Mouse (Mus musculus) mammary gland, adult 2 months (tissue): ENCODE measurements around the gene Napepld. TPM values are rescaled to one million over a fixed set of nuclear protein-coding genes. Genes with fewer than 3 reads are reported as not detected.

Source experiments
- polyA plus RNA-seq: library from polyadenylated mRNA; depleted of rRNA; stranded (reverse); fragments of >200 nt; gene quantifications from 2 replicates; pipeline ENCODE4 v1.2.3, GENCODE M21; 2012; ENCODE audit warnings: low replicate concordance; rRNA removed

Napepld gene
- polyA plus RNA-seq, result 4.8 and 5.1 TPM in 2 replicates

GRCm38 (mm10) chr5:21701351-21702008 is at the start of gene Napepld:
Gene Napepld, minus strand, starts transcription at chr5:21701396.

GRCm38 (mm10) chr5:21736956-21737585 is 35.9 kb upstream of the Napepld start, which contains the start of gene Pmpcb:
Gene Pmpcb, plus strand, starts transcription at chr5:21737141.

GRCm38 (mm10) chr5:21645439-21646132 is 55.6 kb downstream of the Napepld start, which contains the start of the genes Fbxl13 and Armc10:
Gene Fbxl13, minus strand, starts transcription at chr5:21645634.
Gene Armc10, plus strand, starts transcription at chr5:21645813.

Other genes with a start within 250 kb of the Napepld start
- 13.2 and 18.6 TPM in 2 replicates for gene Lrrc17, start 157.8 kb downstream of the Napepld start, polyA plus RNA-seq
- 0.16 and 0.45 TPM in 2 replicates for gene Fbxl13, start 55.8 kb downstream of the Napepld start, polyA plus RNA-seq
- gene Armc10, start 55.6 kb downstream of the Napepld start, polyA plus RNA-seq, result 28.1 and 87.7 TPM in 2 replicates
- 24.7 and 68.1 TPM in 2 replicates for gene Pmpcb, start 35.7 kb upstream of the Napepld start, polyA plus RNA-seq
- gene Dnajc2, start 83.9 kb upstream of the Napepld start, polyA plus RNA-seq, result 5.4 and 14.6 TPM in 2 replicates
- gene Psmc2, start 83.9 kb upstream of the Napepld start, polyA plus RNA-seq, result 12.8 and 26.3 TPM in 2 replicates
- not detected in 2 replicates for gene Slc26a5, start 164.2 kb upstream of the Napepld start, polyA plus RNA-seq